Mouse (Mus musculus) lung, embryonic 15.5 days (tissue): ENCODE measurements around the gene Pym1. TPM values are rescaled to one million over a fixed set of nuclear protein-coding genes. Genes with fewer than 3 reads are reported as not detected.
A peak's percentile ranks its signal among the peaks of the same experiment; 100 is the strongest.
"Not testable (repeated sequence)": the region's sequence is repeated elsewhere in the genome, so short reads cannot be mapped to it uniquely, and the experiment has no call there.

Experiments
- ATAC-seq: fragments of 200-750 bp; cut with Nextera tagmentation; 2 replicates; pipeline ENCODE4 v1.8.0; 2017; ENCODE audit warnings: moderate number of reproducible peaks, borderline replicate concordance; ENCODE audit not compliant: low FRiP score, low TSS enrichment; ENCODE audit errors: extremely low read depth
- H3K27ac ChIP-seq: fragments of 300-500 bp; sonication (generic); 2 replicates; pipeline ENCODE4 v1.5.1; 2015; ENCODE audit warnings: moderate library complexity, mild to moderate bottlenecking, inconsistent platforms
- H3K27me3 ChIP-seq: fragments of 300-500 bp; sonication (generic); 2 replicates; pipeline ENCODE4 v1.6.1; 2015; ENCODE audit warnings: inconsistent platforms
- H3K36me3 ChIP-seq: fragments of 300-500 bp; sonication (generic); 2 replicates; pipeline ENCODE4 v1.6.1; 2015; ENCODE audit warnings: inconsistent platforms
- H3K4me1 ChIP-seq: fragments of 300-500 bp; sonication (generic); 2 replicates; pipeline ENCODE4 v1.6.1; 2015; ENCODE audit warnings: inconsistent platforms
- H3K4me2 ChIP-seq: fragments of 300-500 bp; sonication (generic); 2 replicates; pipeline ENCODE4 v1.6.1; 2015; ENCODE audit warnings: inconsistent platforms, mild to moderate bottlenecking, moderate library complexity
- H3K4me3 ChIP-seq: fragments of 300-500 bp; sonication (generic); 2 replicates; pipeline ENCODE4 v1.5.1; 2015; ENCODE audit warnings: mild to moderate bottlenecking, inconsistent platforms
- H3K9ac ChIP-seq: fragments of 300-500 bp; sonication (generic); 2 replicates; pipeline ENCODE4 v1.6.1; 2015; ENCODE audit warnings: inconsistent platforms
- H3K9me3 ChIP-seq: fragments of 300-500 bp; sonication (generic); 2 replicates; pipeline ENCODE4 v1.6.1; 2016; ENCODE audit warnings: inconsistent platforms
- WGBS: fragments of 180-500 bp; shearing (Covaris S2); methylation state at CpG from one replicate; pipeline ENCODE4 v1.1.7; 2015; 5-methylcytosine and 5-hydroxymethylcytosine counted together
- polyA plus RNA-seq: library from polyadenylated mRNA; unstranded; fragments of >200 nt; fragmentation: Nextera tagmentation; extraction: Ambion mirVana; gene quantifications from 2 replicates; pipeline ENCODE4 v1.2.1, GENCODE M21; 2015

Pym1 gene
- 37.9 and 39.8 TPM in 2 replicates for polyA plus RNA-seq

- Histone ChIP-seq H3K27me3 (peaks cover under 1% of the 10 kb centered on the region; the same call in 1 of the 2 replicates), H3K9me3 (no peaks in the 10 kb centered on the region), H3K4me2 (peak within 1 kb of the TSS; percentile 74), H3K4me1 (peaks cover 46% of the 10 kb centered on the region), H3K36me3 (no peaks in the 10 kb centered on the region), H3K4me3 (peak within 1 kb of the TSS; percentile 78), H3K27ac (peak within 1 kb of the TSS; percentile 98), H3K9ac (peak within 1 kb of the TSS; percentile 73)
- under 1% methylated on average over 36 of the region's 36 CpGs for WGBS
- peak; percentile 76 for ATAC-seq
Observed at GRCm38 (mm10) chr10:128747646-128748251, at the start of gene Pym1. Gene Pym1 (plus strand): TSS chr10:128747889.

DNA sequence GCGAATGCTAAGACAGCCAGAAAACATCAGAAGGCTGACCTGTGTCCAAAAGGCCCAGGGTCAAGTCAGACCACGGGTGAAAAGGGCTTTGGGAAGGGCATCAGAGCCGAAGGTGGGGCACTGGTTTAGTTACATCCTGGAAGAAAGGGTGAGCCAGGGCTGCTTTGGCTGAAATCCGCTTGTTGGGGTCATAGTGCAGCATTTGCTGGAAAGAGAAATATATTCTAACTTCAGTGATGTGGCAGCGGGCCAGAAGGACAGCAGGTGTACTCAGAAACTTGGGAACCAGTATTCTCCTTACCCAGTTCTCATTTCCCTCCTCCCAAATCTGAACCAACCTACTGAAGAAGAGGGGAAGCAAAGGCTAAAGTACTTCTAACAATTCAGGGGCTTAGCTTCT lies 48.7 kb upstream of the Pym1 start:
- no peak for ATAC-seq
- WGBS = 75% methylated on average over 5 of the region's 5 CpGs
- Histone ChIP-seq H3K4me1 (peaks cover 25% of the 10 kb centered on the region), H3K36me3 (peaks cover 54% of the 10 kb centered on the region), H3K4me2 (no peak overlapping the region), H3K9me3 (no peaks in the 10 kb centered on the region), H3K9ac (no peak overlapping the region), H3K27me3 (no peaks in the 10 kb centered on the region), H3K4me3 (no peak overlapping the region), H3K27ac (no peak overlapping the region)

DNA sequence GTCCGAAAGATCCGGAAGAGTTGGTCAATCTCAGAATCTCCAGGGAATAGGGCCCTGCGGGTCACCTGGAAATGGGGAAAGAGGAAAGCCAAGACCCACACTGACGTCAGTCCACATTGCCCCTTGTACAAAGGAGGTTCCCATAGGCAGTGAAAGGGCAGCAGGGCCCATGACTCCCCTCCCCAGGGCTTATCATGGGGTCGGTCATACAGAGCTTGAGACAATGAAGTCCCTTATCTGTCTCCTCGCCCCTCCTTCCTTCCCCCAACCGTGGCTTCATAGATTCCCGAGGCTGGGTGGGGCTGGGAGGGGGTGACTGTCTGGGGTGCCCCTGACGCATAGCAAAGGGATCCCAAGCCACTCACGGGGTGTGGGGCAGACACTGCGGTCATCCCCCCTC lies 48.1 kb upstream of the Pym1 start:
- no peak for ATAC-seq

DNA sequence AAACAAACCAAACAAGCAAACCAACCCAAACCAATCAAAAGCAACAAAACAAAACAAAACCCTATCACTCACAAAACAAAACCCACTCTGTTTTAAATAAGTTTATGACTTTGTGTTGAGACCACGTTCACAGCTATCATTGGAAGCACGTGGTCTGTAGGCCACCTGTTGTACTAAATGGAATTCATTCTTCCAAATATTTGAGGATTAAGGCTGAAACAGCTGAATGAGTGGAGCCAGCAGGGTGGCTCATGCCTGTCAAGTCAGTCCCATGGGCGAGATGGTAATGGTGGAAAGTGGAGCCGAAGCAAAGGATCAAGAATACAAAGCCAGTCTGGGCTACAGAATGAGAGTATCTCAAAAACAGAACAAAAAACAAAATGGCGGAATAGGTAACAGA lies 47.0 kb upstream of the Pym1 start:
- H3K9me3 ChIP-seq = no peaks in the 10 kb centered on the region
- no peak overlapping the region for H3K27ac ChIP-seq
- H3K4me3 ChIP-seq = no peak overlapping the region
- peaks cover 20% of the 10 kb centered on the region for H3K4me1 ChIP-seq
- no peak overlapping the region for H3K9ac ChIP-seq
- no peak overlapping the region for H3K4me2 ChIP-seq
- ATAC-seq = no peak
- peaks cover 54% of the 10 kb centered on the region for H3K36me3 ChIP-seq
- 93% methylated on average over 5 of the region's 5 CpGs for WGBS
- H3K27me3 ChIP-seq = no peaks in the 10 kb centered on the region

More for the DNA sequence above, 48.1 kb upstream of the Pym1 start:
- Histone ChIP-seq H3K36me3 (peaks cover 54% of the 10 kb centered on the region), H3K9ac (no peak overlapping the region), H3K9me3 (no peaks in the 10 kb centered on the region), H3K4me2 (no peak overlapping the region), H3K27ac (no peak overlapping the region), H3K4me1 (peaks cover 21% of the 10 kb centered on the region), H3K4me3 (no peak overlapping the region), H3K27me3 (no peaks in the 10 kb centered on the region)
- WGBS = 82% methylated on average over 11 of the region's 11 CpGs

DNA sequence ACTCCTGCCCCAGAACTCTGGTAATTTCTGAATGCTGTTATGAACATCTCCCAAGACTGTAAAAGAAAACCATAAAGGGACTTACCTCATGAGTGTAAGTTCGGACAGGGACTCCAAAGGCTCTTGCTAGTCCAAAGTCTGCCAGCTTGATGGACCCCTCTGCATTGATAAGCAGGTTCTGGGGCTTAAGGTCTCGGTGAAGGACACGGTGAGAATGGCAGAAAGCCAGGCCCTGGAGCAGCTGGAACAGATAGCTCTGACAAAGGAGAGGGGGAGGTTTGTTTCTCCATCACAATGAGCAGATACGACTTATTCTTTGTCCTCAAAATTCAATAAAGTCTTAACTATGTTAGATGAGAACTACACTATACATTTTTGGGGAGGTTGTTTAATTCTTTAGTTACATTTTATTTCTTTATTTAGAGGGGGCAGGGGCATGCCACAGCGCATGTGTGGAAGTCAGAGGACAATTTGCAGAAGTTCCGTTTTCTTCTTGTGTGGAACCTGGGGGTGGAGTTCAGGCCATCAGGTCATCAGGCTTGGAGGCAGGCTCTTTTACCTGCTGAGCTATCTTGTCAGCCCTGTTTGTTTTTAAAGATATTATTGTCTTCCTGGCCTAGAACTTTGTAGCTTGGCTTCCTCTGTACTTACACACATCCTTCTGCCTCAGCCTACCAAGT lies 45.2 kb upstream of the Pym1 start:
- Histone ChIP-seq H3K4me1 (peaks cover 19% of the 10 kb centered on the region), H3K27me3 (no peaks in the 10 kb centered on the region), H3K9ac (no peak overlapping the region), H3K27ac (no peak overlapping the region), H3K4me2 (no peak overlapping the region), H3K36me3 (peaks cover 52% of the 10 kb centered on the region), H3K9me3 (no peaks in the 10 kb centered on the region), H3K4me3 (no peak overlapping the region)
- 72% methylated on average over 6 of the region's 6 CpGs for WGBS
- no peak for ATAC-seq

DNA sequence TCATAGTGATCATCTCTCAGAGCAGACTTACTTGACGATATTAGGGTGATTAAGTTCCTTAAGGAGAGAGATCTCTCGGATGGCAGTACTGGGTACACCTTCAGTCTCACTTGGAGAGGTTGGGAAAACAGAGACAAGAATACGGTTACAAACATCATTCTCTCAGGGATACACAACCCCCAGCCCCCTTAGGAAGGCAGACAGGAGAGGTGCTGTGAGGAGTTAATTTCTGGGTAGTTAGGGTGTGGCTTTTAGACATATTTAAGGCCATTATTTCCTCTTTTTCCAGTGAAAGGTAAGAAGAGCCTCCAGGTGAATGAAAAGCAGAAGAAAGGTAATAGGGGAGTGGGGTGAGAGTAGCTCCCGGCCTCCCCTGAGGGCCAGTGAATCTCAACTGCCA lies 43.8 kb upstream of the Pym1 start, which contains the start of gene Pmel:
Gene Pmel, plus strand, starts transcription at position 301 of the 400 bp plus-strand sequence.
- WGBS = 4% methylated on average over 4 of the region's 4 CpGs
- Histone ChIP-seq H3K4me3 (peak within 1 kb of the TSS; percentile 96), H3K27ac (peak within 1 kb of the TSS; percentile 99)

DNA sequence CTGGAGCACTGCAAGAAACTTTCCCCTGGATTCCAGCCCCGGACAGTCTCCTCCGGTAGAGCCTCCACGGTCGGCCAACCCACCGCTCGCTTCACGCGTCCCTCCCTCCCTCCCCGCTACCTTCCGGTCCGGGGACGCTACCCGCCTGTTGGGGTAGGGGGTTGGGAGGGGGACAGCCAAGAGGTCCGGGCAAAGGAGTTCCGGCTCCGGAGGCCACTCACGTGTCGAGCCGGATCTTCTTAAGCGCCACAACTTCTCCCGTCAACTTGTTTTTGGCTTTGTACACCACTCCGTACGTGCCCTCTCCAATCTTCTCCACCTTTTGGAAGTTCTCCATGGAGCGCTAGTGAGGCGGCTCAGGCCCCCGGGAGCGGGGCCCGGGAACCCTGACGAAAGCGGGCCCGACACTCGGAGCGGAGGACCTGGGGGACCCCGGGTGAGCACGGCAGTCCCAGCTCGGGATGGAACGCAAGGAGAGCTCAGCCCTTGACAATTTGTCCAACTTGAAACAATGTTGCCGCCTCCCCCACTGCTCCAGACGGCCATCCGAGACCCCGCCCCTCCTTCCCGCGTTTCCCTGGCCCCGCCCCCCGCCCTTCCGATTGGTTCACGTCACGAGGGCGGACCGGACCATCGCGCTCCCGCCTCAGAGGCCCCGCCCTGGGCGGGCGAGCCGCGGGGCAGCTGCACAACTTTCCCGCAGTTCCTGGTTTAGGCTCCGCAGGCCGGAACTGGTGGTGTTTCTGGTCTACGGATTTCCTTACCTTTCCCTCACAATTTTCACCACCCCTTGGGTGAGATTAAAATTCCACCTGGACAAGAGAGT lies 43.0 kb upstream of the Pym1 start, which contains the start of gene Cdk2:
Gene Cdk2, minus strand, starts transcription at position 541 of the 826 bp plus-strand sequence.
- ATAC-seq = peak; percentile 94
- H3K4me3 ChIP-seq = peak within 1 kb of the TSS; percentile 96
- no peaks in the 10 kb centered on the region for H3K27me3 ChIP-seq
- H3K4me2 ChIP-seq = peak within 1 kb of the TSS; percentile 73
- H3K4me1 ChIP-seq = peaks cover 18% of the 10 kb centered on the region
- peaks cover 32% of the 10 kb centered on the region for H3K36me3 ChIP-seq
- no peaks in the 10 kb centered on the region for H3K9me3 ChIP-seq
- peak within 1 kb of the TSS; percentile 99 for H3K27ac ChIP-seq
- peak within 1 kb of the TSS; percentile 91 for H3K9ac ChIP-seq
- under 1% methylated on average over 60 of the region's 62 CpGs for WGBS

More for the DNA sequence above, 43.8 kb upstream of the Pym1 start, which contains the start of gene Pmel:
- no peak for ATAC-seq
- Histone ChIP-seq H3K9me3 (no peaks in the 10 kb centered on the region), H3K27me3 (no peaks in the 10 kb centered on the region), H3K9ac (peak within 1 kb of the TSS; percentile 91), H3K4me1 (peaks cover 18% of the 10 kb centered on the region), H3K36me3 (peaks cover 41% of the 10 kb centered on the region), H3K4me2 (peak within 1 kb of the TSS; percentile 73)

- WGBS = 10% methylated on average over 11 of the region's 11 CpGs
- no peaks in the 10 kb centered on the region for H3K27me3 ChIP-seq
- peaks cover 18% of the 10 kb centered on the region for H3K4me1 ChIP-seq
- H3K27ac ChIP-seq = peak overlapping the region; percentile 99
- H3K9ac ChIP-seq = peak overlapping the region; percentile 58
- peaks cover 26% of the 10 kb centered on the region for H3K36me3 ChIP-seq
- H3K4me3 ChIP-seq = peak overlapping the region; percentile 96
- no peak for ATAC-seq
- H3K4me2 ChIP-seq = peak overlapping the region; percentile 62
- no peaks in the 10 kb centered on the region for H3K9me3 ChIP-seq
Observed at GRCm38 (mm10) chr10:128705317-128705693, 42.4 kb upstream of the Pym1 start.

GRCm38 (mm10) chr10:128711318-128711717 lies 36.4 kb upstream of the Pym1 start:
- not testable (repeated sequence) for ATAC-seq, H3K9ac ChIP-seq, H3K27me3 ChIP-seq, H3K36me3 ChIP-seq, H3K4me2 ChIP-seq, H3K4me1 ChIP-seq, H3K9me3 ChIP-seq, H3K4me3 ChIP-seq, H3K27ac ChIP-seq
- 95% methylated on average over 7 of the region's 7 CpGs for whole genome bisulfite sequencing

GRCm38 (mm10) chr10:128715559-128716537 lies 31.8 kb upstream of the Pym1 start:
- 85% methylated on average over 19 of the region's 19 CpGs for WGBS
- Histone ChIP-seq H3K36me3 (no peaks in the 10 kb centered on the region), H3K9me3 (no peaks in the 10 kb centered on the region), H3K27me3 (no peaks in the 10 kb centered on the region), H3K4me2 (no peak overlapping the region), H3K27ac (no peak overlapping the region), H3K4me3 (no peak overlapping the region), H3K9ac (no peak overlapping the region), H3K4me1 (no peaks in the 10 kb centered on the region)
- no peak for ATAC-seq

DNA sequence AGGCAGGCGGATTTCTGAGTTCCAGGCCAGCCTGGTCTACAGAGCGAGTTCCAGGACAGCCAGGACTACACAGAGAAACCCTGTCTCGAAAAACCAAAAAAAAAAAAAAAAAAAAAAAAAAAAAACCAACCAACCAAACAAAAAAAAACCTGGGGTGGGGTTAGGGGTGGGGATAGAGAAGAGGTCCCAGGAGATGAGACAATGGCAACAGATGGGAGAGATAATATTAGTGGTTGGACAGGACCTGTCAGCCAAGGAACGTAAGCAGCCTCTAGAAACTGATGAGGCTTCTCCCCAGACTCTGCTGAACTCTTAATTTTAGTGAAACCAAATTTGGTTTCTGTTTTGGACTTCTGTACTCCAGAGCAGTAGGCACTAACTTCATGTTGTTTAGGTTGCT lies 22.2 kb upstream of the Pym1 start:
- whole genome bisulfite sequencing = 84% methylated on average over 3 of the region's 4 CpGs
- not testable (repeated sequence) for H3K9me3 ChIP-seq

More for the DNA sequence above, 22.2 kb upstream of the Pym1 start:
- ATAC-seq, H3K27ac ChIP-seq, H3K4me3 ChIP-seq, H3K36me3 ChIP-seq, H3K27me3 ChIP-seq, H3K4me2 ChIP-seq, H3K4me1 ChIP-seq, H3K9ac ChIP-seq: not testable (repeated sequence)
